Mouse (Mus musculus): Measurements from ENCODE around the gene Mtus2. TPM values are rescaled to one million over a fixed set of nuclear protein-coding genes. Genes with fewer than 3 reads are reported as not detected.

Gene Mtus2
- polyA plus RNA-seq, 1 experiment, result 0.05 TPM

DNA sequence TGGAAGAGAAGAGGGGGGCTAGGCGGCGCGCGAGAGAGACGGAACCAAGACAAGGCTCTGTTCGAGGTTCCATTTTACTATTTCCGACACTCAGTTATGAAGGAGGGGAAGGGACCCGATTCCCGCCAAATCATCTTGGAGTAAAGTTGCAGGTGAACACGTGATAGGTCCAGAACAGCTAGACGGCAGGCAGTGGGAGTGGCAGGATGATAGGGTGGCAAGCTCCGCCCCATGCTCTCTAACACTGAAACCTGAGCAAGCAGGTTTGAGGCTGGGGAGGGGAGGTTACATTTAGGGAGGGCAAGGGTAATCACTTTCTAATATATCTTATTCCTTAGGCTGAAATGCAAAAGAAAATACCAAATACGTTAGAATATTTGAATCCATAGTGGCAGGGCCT, 18.9 kb downstream of the Mtus2 start:
- H3K4me2 ChIP-seq (ENCODE audit: low read depth), result no peak overlapping the region
- H3K27me3 ChIP-seq (ENCODE audit: control insufficient read depth, insufficient read depth, insufficient read length), result no peaks in the 10 kb centered on the region
- H3K36me3 ChIP-seq (ENCODE audit: control insufficient read depth, insufficient read depth), result no peaks in the 10 kb centered on the region
- no peaks in the 10 kb centered on the region for H3K79me2 ChIP-seq (ENCODE audit: control insufficient read depth, insufficient read depth)
- TF ChIP-seq E2F4 (IDR thresholded peaks at IDR 0.05; ENCODE audit: insufficient read depth) (no peak), SRF (IDR thresholded peaks at IDR 0.05; ENCODE audit: control insufficient read depth, insufficient read length, low read depth) (no peak), CEBPB (IDR thresholded peaks at IDR 0.05; ENCODE audit: insufficient read depth, poor library complexity, severe bottlenecking) (no peak), MYOG (IDR thresholded peaks at IDR 0.05; ENCODE audit: control insufficient read depth in 1 of 3, insufficient read depth in 1 of 3, insufficient read length in 2 of 3, low read depth in 2 of 3) (no peak), MYOD1 (IDR thresholded peaks at IDR 0.05; ENCODE audit: control insufficient read depth in 1 of 3, insufficient read length in 2 of 3, low read depth in 2 of 3) (no peak), REST (IDR thresholded peaks at IDR 0.05; ENCODE audit: insufficient read depth, insufficient read length) (no peak), TCF3 (IDR thresholded peaks at IDR 0.05; ENCODE audit: insufficient read length, low read depth) (no peak), TCF12 (IDR thresholded peaks at IDR 0.05; ENCODE audit: insufficient read depth, poor library complexity, severe bottlenecking) (no peak), USF1 (IDR thresholded peaks at IDR 0.05; ENCODE audit: low read depth) (no peak)
- H3ac ChIP-seq (ENCODE audit: control insufficient read depth, insufficient read length), result no peak overlapping the region
- H3K4me3 ChIP-seq, result no peak overlapping the region

- Histone ChIP-seq H3K79me2 (ENCODE audit: control insufficient read depth, insufficient read depth) (no peaks in the 10 kb centered on the region), H3K36me3 (ENCODE audit: control insufficient read depth, insufficient read depth) (no peaks in the 10 kb centered on the region), H3K4me2 (ENCODE audit: low read depth) (no peak overlapping the region)
Measured at GRCm38 (mm10) chr5:147980606-147981005, 23.5 kb downstream of the Mtus2 start.

GRCm38 (mm10) chr5:147990289-147990688, 33.2 kb downstream of the Mtus2 start:
- no peaks in the 10 kb centered on the region for H3K79me2 ChIP-seq (ENCODE audit: control insufficient read depth, insufficient read depth)
- no peak overlapping the region for H3K4me2 ChIP-seq (ENCODE audit: low read depth)
- H3ac ChIP-seq (ENCODE audit: control insufficient read depth, insufficient read length), result no peak overlapping the region
- H3K4me3 ChIP-seq, result no peak overlapping the region
- TF ChIP-seq E2F4 (IDR thresholded peaks at IDR 0.05; ENCODE audit: insufficient read depth) (no peak), POLR2AphosphoS2 (IDR thresholded peaks at IDR 0.05; ENCODE audit: insufficient read length, low read depth) (no peak), REST (IDR thresholded peaks at IDR 0.05; ENCODE audit: insufficient read depth, insufficient read length) (no peak), MYOG (IDR thresholded peaks at IDR 0.05; ENCODE audit: control insufficient read depth in 1 of 3, insufficient read depth in 1 of 3, insufficient read length in 2 of 3, low read depth in 2 of 3) (no peak)
- H3K27me3 ChIP-seq (ENCODE audit: control insufficient read depth, insufficient read depth, insufficient read length), result no peaks in the 10 kb centered on the region
- no peaks in the 10 kb centered on the region for H3K36me3 ChIP-seq (ENCODE audit: control insufficient read depth, insufficient read depth)

More at GRCm38 (mm10) chr5:147980606-147981005, 23.5 kb downstream of the Mtus2 start:
- H3K4me3 ChIP-seq, result no peak overlapping the region
- H3ac ChIP-seq (ENCODE audit: control insufficient read depth, insufficient read length), result no peak overlapping the region
- H3K27me3 ChIP-seq (ENCODE audit: control insufficient read depth, insufficient read depth, insufficient read length), result no peaks in the 10 kb centered on the region
- TF ChIP-seq MAX (IDR thresholded peaks at IDR 0.05; ENCODE audit: low read depth) (no peak), POLR2AphosphoS2 (IDR thresholded peaks at IDR 0.05; ENCODE audit: insufficient read length, low read depth) (no peak), TCF3 (IDR thresholded peaks at IDR 0.05; ENCODE audit: insufficient read length, low read depth) (no peak), MYOG (IDR thresholded peaks at IDR 0.05; ENCODE audit: control insufficient read depth in 1 of 3, insufficient read depth in 1 of 3, insufficient read length in 2 of 3, low read depth in 2 of 3) (no peak), TCF12 (IDR thresholded peaks at IDR 0.05; ENCODE audit: insufficient read depth, poor library complexity, severe bottlenecking) (no peak), USF1 (IDR thresholded peaks at IDR 0.05; ENCODE audit: low read depth) (no peak), MYOD1 (IDR thresholded peaks at IDR 0.05; ENCODE audit: control insufficient read depth in 1 of 3, insufficient read length in 2 of 3, low read depth in 2 of 3) (no peak), REST (IDR thresholded peaks at IDR 0.05; ENCODE audit: insufficient read depth, insufficient read length) (no peak), E2F4 (IDR thresholded peaks at IDR 0.05; ENCODE audit: insufficient read depth) (no peak), CEBPB (IDR thresholded peaks at IDR 0.05; ENCODE audit: insufficient read depth, poor library complexity, severe bottlenecking) (no peak), SRF (IDR thresholded peaks at IDR 0.05; ENCODE audit: control insufficient read depth, insufficient read length, low read depth) (no peak), POLR2A (IDR thresholded peaks at IDR 0.05; ENCODE audit: insufficient read length, low read depth) (no peak)

DNA sequence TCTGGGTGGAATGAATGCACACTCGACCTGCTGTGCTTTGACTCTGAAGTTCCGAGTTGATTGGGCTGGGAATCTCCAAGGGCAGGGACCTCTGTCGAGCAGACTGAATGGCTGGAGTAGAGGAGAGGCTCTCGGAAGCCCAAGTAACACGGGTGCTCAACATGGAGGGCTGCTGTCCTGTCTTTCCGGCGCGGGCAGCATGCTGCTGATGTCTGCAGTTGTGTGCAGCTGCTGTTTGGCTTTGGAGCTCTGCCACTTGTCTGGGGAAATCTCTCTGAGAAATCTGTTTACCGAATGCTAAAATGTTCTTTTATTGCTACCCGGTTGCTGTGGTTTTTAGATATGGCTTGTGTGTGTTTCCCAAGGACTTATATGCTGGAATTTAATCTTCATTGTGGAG, 33.7 kb downstream of the Mtus2 start:
- Histone ChIP-seq H3K36me3 (ENCODE audit: control insufficient read depth, insufficient read depth) (no peaks in the 10 kb centered on the region), H3K27me3 (ENCODE audit: control insufficient read depth, insufficient read depth, insufficient read length) (no peaks in the 10 kb centered on the region), H3K4me2 (ENCODE audit: low read depth) (peak overlapping the region; percentile 6), H3K79me2 (ENCODE audit: control insufficient read depth, insufficient read depth) (no peaks in the 10 kb centered on the region), H3ac (ENCODE audit: control insufficient read depth, insufficient read length) (no peak overlapping the region), H3K4me3 (no peak overlapping the region)
- no peak for TF ChIP-seq MYOG (IDR thresholded peaks at IDR 0.05; ENCODE audit: control insufficient read depth in 1 of 3, insufficient read depth in 1 of 3, insufficient read length in 2 of 3, low read depth in 2 of 3)
- TF ChIP-seq TCF3 (IDR thresholded peaks at IDR 0.05; ENCODE audit: insufficient read length, low read depth), result no peak
- no peak for TF ChIP-seq POLR2AphosphoS2 (IDR thresholded peaks at IDR 0.05; ENCODE audit: insufficient read length, low read depth)
- TF ChIP-seq SRF (IDR thresholded peaks at IDR 0.05; ENCODE audit: control insufficient read depth, insufficient read length, low read depth), result no peak
- no peak for TF ChIP-seq USF1 (IDR thresholded peaks at IDR 0.05; ENCODE audit: low read depth)
- TF ChIP-seq MAX (IDR thresholded peaks at IDR 0.05; ENCODE audit: low read depth), result no peak
- no peak for TF ChIP-seq TCF12 (IDR thresholded peaks at IDR 0.05; ENCODE audit: insufficient read depth, poor library complexity, severe bottlenecking)

DNA sequence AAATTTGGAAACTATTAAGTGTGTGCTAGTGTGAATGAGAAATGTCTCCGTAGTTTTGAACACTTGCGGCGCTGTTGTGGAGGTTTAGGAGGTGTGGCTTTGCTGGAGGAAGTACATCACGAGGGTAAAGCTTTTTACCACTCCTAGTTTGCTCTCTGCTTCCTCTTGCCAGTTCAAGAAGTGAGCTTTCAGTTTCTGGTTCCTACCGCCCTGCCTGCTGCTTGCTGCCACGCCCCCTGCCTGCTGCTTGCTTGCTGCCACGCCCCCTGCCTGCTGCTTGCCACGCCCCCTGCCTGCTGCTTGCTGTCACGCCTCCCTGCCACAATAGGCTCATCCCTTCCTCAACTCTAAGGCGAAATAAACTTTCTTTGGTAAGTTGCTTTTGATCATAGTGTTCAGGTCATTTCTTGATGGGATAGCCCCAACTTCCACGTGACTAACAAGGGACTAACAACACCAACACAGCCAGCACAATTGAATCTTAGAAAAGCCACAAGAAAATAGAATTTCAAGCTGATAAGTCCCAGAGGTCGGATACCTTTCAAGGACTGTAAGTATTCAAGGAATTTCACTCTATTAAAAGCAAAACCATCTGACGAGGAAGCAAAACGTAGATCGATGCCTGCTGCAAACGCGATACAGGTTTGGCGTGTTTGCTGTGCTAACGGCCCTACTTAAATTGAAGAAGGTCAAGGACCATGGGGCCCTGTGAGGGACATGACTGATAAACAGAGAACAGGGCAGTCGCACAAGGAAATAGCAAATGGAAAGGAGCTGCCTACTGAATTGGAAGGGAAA, 35.7 kb downstream of the Mtus2 start:
- no peaks in the 10 kb centered on the region for H3K27me3 ChIP-seq (ENCODE audit: control insufficient read depth, insufficient read depth, insufficient read length)
- no peak overlapping the region for H3K4me3 ChIP-seq

More for the DNA sequence above, 35.7 kb downstream of the Mtus2 start:
- peak overlapping the region; percentile 34 for H3K4me2 ChIP-seq (ENCODE audit: low read depth)
- no peak for TF ChIP-seq MYOG (IDR thresholded peaks at IDR 0.05; ENCODE audit: control insufficient read depth in 1 of 3, insufficient read depth in 1 of 3, insufficient read length in 2 of 3, low read depth in 2 of 3)
- TF ChIP-seq POLR2A (IDR thresholded peaks at IDR 0.05; ENCODE audit: insufficient read length, low read depth), result no peak
- no peak for TF ChIP-seq MAX (IDR thresholded peaks at IDR 0.05; ENCODE audit: low read depth)
- no peak for TF ChIP-seq USF1 (IDR thresholded peaks at IDR 0.05; ENCODE audit: low read depth)
- TF ChIP-seq TCF12 (IDR thresholded peaks at IDR 0.05; ENCODE audit: insufficient read depth, poor library complexity, severe bottlenecking), result no peak
- TF ChIP-seq REST (IDR thresholded peaks at IDR 0.05; ENCODE audit: insufficient read depth, insufficient read length), result no peak
- no peak for TF ChIP-seq TCF3 (IDR thresholded peaks at IDR 0.05; ENCODE audit: insufficient read length, low read depth)
- TF ChIP-seq POLR2AphosphoS2 (IDR thresholded peaks at IDR 0.05; ENCODE audit: insufficient read length, low read depth), result no peak
- TF ChIP-seq SRF (IDR thresholded peaks at IDR 0.05; ENCODE audit: control insufficient read depth, insufficient read length, low read depth), result no peak
- TF ChIP-seq E2F4 (IDR thresholded peaks at IDR 0.05; ENCODE audit: insufficient read depth), result no peak
- TF ChIP-seq CEBPB (IDR thresholded peaks at IDR 0.05; ENCODE audit: insufficient read depth, poor library complexity, severe bottlenecking), result no peak
- no peak for TF ChIP-seq MYOD1 (IDR thresholded peaks at IDR 0.05; ENCODE audit: control insufficient read depth in 1 of 3, insufficient read length in 2 of 3, low read depth in 2 of 3)
- no peak overlapping the region for H3ac ChIP-seq (ENCODE audit: control insufficient read depth, insufficient read length)
- no peaks in the 10 kb centered on the region for H3K79me2 ChIP-seq (ENCODE audit: control insufficient read depth, insufficient read depth)
- no peaks in the 10 kb centered on the region for H3K36me3 ChIP-seq (ENCODE audit: control insufficient read depth, insufficient read depth)

All from myocyte (in vitro differentiated cells).